Mouse (Mus musculus) mouse trophoblast stem cell (cell line): ENCODE measurements around the gene Cnr2.

ENCODE experiments used
- in situ Hi-C, 2 experiments: fragments of 300-500 bp; cut with MseI, MboI; formaldehyde crosslinking; loops; 2 replicates in 1 of 2; 3 replicates in 1 of 2; pipeline ENCODE4 v1.15.1; 2025

Cnr2 gene

GRCm38 (mm10) chr4:135875991-135876582 is 19.1 kb upstream of the Cnr2 start:
- in situ Hi-C loops: no loop called here

DNA sequence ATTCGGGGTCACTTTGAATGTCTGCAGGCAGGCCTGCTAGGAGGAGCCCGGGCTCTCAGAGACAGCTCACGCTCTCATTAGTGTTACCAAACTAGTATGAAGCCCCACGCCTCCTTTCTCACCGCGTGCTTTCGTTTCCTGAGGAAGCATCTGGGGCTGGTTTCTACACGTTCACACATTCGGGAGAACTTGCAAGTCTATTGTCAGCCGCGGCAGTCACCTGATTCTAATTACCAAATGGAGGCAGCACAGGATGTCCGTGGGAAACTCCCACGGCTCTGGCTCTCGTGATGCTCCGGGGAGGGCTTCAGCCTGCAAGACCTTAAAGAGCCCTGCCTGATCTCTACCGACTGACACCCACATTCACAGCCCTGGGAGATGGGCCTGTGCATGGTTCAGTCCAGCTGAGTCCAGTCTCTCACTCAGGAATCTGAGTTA is 18.6 kb upstream of the Cnr2 start:
- in situ Hi-C loops: no loop called here

GRCm38 (mm10) chr4:135877742-135878141 is 17.5 kb upstream of the Cnr2 start:
- in situ Hi-C loops: no loop called here

DNA sequence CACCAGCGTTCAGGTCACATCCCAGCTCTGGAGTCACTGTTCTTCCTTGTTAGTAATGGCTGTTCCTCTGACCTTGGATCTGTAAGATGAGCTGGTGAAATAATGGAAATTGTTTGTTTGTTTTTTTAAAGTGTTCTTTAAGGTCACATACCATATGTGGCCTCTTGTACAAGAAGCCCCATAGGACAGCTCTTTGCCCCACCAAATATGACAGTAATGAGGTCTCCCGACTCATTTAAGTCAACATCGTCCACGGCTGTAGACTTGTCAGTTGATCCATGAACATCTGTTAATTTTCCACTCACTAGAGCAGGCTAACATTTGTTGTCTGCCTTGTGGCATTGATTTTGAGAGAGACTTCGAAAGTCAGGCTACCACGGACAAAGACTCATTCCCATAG is 16.2 kb upstream of the Cnr2 start:
- in situ Hi-C loops: no loop called here

- in situ Hi-C loops: loop anchor here in 1 of 2 experiments (10.0 kb wide), 1 partner anchor 55 kb away; no protein-coding TSS in a partner anchor
These were observed 15.2 kb upstream of the Cnr2 start for GRCm38 (mm10) chr4:135880018-135880417.

DNA sequence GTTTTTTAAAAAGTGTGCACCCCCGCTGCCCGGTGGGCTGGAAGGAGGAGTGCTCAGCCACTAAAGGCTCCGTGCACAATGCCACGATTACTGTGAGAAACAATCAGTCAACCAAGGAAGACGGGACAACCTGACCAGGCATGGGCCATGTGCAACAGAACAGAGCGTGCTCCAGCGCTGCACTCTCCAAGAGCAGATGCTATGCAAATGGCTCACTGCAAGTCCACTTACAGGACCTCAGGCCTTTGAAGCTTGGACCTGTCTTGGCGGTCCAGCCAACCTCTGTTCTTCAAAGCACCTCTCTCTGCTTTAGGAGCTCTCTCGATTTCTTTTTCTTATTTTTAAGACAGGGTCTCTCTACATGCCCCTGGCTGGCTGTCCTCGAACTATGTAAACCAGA is 14.6 kb upstream of the Cnr2 start:
- in situ Hi-C loops: loop anchor here in 1 of 2 experiments (10.0 kb wide), 1 partner anchor 54 kb away; no protein-coding TSS in a partner anchor

DNA sequence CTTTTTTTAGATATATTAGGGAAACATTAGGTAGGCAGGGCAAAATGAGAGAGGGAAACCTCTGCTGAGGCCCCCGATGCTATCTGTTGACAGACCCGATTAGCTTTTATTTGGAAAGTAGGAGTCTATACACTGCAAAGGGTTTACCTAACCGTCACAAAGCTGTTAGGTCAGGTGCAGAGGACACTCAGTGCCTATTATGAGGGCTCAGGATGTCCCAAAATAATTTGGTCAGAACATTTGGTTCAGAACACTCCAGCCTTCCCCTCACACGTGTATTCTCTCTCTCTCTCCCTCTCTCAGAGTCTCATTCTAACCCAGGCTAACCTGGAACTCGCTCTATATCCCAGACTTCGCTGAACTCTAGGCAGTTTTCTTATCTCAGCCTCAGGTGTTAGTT is 13.2 kb upstream of the Cnr2 start:
- in situ Hi-C loops: loop anchor here in 1 of 2 experiments (10.0 kb wide), 1 partner anchor 53 kb away; no protein-coding TSS in a partner anchor

DNA sequence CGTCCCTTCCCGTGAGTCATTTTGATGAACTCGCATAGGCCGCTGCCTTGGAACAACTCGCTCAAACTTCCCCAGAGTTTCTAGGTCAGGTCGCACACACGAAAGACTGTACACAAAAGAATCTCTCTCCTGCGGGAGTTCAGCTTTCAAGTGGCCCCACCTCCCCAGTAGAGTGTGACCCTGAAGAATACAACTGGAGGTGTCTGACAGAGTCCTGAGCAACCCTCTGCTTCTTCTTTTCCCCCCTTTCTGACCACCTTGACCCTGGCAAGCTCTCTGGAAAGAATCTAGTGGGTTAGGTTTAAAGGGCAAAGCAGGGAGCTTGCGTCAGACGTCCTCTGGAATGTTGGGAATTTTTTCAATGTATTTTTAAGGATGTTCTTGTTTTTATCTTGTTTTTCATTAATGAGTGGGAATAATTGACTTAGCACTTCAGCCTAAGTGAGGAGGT is 11.8 kb upstream of the Cnr2 start:
- in situ Hi-C loops: loop anchor here in 1 of 2 experiments (10.0 kb wide), 1 partner anchor 51 kb away; no protein-coding TSS in a partner anchor

GRCm38 (mm10) chr4:135883881-135884516 is 11.2 kb upstream of the Cnr2 start:
- in situ Hi-C loops: loop anchor here in 1 of 2 experiments (10.0 kb wide), 1 partner anchor 51 kb away; no protein-coding TSS in a partner anchor

DNA sequence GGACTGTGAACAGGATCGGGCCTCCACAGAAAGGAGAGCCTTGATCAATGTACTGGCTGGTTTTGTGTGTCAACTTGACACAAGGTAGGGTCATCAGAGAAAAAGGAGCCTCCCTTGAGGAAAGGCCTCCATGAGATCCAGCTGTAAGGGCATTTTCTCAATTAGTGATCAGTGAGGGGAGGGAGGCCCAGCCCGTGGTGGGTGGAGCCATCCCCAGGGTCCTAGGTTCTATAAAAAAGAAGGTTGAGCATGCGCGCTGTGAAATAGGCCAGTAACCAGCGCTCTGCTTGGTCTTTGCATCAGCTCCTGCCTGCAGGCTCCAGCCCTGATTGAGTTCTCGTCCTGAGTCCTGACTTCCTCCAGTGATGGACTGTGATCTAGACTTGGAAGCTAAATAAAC is 10.7 kb upstream of the Cnr2 start:
- in situ Hi-C loops: loop anchor here in 1 of 2 experiments (10.0 kb wide), 1 partner anchor 50 kb away; no protein-coding TSS in a partner anchor

DNA sequence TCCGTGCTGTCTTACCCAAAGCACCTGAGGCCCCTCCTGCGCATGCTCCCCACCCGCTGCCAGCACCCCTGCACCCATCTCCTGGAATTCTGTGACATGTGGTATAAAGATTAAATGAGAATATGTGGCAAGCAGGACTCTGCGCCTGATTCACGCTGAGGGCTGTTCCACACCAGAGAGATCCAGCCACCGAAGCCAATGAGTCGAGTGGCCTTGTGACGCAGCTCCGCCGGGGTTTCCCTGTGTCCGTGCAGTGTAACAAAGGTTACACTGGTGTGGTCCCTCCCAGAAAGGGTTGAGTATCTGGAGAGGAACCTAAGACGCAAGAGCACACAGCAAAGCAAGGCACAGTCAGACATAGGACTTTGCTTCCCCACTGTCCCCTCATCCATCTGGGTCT is 9.5 kb upstream of the Cnr2 start:
- in situ Hi-C loops: loop anchor here in 1 of 2 experiments (10.0 kb wide), 1 partner anchor 49 kb away; no protein-coding TSS in a partner anchor

DNA sequence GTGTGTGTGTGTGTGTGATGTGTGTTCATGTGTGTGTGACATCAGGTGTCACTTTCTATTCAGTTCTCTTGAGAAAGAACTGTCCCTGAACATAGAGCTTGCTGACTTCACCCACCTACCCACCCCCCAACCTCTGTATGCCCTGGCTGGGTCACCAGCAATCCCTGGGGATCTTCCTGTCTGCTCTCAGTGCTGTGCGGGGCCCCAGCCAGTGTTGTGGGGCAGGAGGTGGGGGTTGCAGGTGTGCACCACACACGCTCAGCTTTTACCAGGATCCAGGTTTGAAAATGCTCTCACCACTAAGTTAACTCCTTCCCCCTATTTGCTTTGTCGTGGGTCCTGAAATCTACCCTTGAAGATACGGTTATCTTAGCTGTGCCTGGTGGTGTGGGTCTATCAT is 9.0 kb upstream of the Cnr2 start:
- in situ Hi-C loops: loop anchor here in 1 of 2 experiments (10.0 kb wide), 1 partner anchor 49 kb away; no protein-coding TSS in a partner anchor

DNA sequence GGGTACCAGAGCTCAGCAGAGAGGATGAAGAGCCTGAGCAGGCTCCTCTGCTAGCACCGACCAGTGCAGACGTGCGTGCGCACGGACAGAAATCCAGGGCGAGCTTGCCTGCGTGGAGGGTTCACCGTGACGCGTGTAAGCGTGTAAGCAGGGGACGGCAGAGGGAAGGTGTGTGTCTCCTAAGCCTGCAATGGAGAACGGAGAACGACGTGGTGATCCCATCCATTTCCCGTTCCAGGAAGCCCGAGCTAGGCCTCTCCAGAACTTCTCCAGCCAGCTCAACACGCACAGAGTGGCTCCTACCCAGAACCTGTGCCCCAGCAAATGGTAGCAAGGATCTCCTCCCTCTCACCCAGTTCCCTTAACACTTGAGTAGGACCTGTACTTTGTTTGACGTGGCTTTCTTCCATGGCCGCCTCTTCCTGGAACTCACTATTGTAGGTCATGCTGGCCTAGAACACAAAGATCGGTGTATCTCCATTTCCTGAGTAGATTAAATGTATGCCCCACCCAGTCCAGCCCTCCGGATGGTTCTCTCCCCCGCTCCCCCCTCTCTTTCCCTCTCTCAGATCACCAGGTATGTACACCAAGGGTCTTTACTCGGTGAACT is 6.6 kb upstream of the Cnr2 start:
- in situ Hi-C loops: loop anchor here in 1 of 2 experiments (10.0 kb wide), 1 partner anchor 46 kb away; no protein-coding TSS in a partner anchor

DNA sequence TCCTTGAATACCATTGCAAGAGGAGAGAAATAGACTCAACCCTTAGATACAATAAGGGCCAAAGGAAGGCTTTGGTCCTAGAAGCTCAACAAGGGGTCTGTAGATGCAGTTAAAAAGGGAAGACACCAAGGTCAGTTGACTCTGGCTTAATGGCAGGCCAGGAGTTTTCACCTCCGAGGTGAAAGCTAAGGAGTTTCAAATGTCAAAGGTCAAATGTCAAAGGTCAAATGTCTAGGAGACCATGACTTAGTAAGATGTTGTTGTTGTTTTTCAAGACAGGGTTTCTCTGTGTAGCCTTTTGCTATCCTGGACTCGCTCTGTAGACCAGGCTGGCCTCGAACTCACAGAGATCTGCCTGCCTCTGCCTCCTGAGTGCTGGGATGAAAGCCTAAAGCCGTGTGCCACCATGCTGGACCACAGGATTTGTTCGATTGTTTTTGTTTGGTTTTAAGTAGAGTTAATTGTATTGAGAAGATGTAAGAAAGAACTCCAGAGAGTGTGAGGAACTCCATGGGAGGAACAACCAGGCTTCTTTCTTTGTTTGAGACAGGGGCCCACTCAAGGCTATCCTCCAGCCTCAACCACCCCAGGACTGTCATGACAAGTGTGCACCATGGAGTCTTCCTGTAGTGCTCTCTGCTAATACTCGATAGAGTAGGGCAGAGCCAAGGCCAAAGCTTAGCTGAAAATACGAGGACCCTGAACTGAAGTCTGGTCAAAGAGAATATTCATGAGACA is 5.9 kb upstream of the Cnr2 start:
- in situ Hi-C loops: loop anchor here in 1 of 2 experiments (10.0 kb wide), 1 partner anchor 45 kb away; no protein-coding TSS in a partner anchor

GRCm38 (mm10) chr4:135889884-135890283 is 5.3 kb upstream of the Cnr2 start:
- in situ Hi-C loops: loop anchor here in 1 of 2 experiments (10.0 kb wide), 1 partner anchor 45 kb away; no protein-coding TSS in a partner anchor

GRCm38 (mm10) chr4:135891539-135891938 is 3.7 kb upstream of the Cnr2 start:
- in situ Hi-C loops: no loop called here

DNA sequence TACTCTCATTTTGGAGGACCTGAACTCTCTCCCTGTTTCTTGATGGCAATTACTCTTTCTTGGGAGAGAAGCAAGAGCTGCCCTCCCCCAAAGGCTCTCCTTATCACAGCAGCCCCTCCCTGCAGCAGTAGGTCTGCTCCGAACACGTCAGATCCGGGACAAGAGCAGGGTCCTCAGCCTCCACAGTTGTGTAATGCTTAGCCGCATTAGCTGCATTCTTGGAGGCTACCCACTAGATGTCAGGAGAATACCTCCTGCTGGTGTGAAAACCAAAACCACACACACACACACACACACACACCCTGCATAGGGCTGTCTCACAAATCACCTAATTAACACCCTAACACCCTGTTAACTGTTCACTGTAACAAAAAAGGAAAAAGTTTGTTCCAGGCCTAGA is 2.3 kb upstream of the Cnr2 start:
- in situ Hi-C loops: no loop called here

GRCm38 (mm10) chr4:135896157-135896556 is 963 bp downstream of the Cnr2 start:
- in situ Hi-C loops: no loop called here

DNA sequence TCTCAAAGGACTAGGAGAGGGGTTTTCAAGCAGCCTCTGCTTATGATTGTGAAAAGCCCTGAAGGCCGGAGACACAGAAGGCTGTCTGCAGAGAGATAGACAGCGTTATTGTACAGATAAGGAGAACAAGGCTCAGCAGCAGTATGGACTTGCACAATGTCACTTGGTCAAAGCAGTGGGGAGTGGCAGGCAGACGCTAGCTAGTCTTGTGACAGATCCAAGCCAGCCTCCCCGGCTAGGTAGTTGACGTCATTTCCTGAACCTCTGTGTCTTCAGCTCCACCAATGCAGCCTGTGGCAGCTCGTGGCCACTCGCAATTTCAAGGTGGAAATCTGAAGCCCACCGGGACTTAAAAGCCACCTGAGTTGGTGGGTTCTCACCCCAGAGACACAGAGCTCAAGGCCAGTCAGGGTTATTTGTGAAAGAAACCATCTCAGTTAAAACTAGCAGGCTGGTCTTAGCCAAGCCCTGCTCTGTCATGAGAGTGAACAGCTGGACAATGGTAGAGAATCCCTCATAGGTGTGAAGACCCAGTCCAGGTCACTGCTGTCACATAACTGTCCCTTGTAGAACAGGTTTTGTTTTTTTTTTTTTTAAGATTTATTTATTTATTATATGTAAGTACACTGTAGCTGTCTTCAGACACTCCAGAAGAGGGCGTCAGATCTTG is 3.3 kb downstream of the Cnr2 start:
- in situ Hi-C loops: no loop called here

DNA sequence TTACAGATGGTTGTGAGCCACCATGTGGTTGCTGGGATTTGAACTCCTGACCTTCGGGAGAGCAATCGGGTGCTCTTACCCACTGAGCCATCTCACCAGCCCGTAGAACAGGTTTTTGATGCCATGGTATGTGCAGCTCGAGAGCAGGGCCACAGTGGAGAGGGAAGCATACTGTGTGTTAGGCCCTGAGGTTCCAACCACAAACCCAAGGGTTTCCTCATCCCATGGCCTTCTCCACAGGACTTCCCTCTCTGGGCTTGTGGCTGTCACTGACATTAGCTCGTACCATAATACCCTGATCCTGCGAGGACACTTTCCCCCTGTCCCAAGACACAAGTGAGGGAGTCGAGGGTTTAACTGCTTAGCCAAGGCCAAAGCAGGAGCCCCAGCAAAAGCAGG is 3.9 kb downstream of the Cnr2 start:
- in situ Hi-C loops: no loop called here

DNA sequence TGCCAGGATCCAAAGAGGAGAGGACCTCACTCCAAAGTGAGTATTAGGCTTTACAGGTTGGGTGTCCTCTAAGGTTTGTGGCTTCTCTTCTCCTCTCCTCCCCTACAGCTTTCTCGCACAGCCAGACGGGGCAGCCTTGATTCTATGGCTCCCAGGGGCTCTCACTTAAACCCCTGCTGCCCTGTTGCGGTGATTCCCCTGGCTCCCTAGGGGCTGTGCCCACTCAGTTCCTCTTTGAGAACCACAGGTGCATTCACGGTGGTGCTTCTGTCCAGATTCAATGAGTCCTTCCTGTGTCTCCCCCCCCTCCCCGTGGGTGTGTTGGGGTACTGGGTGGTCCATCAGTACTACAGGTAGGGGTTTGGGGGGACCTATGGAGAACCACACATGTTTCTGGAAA is 4.8 kb downstream of the Cnr2 start:
- in situ Hi-C loops: no loop called here
